Mouse (Mus musculus) mouse embryonic stem cell (cell line): ENCODE measurements around the gene Unc5c.

ENCODE experiments used
- in situ Hi-C, 2 experiments: fragments of 300-500 bp; cut with MboI; formaldehyde crosslinking; loops; 1 replicate in 1 of 2; 3 replicates in 1 of 2; pipeline ENCODE4 v1.14.3; 2019 to 2020; ENCODE audit warnings: low sequenced_read_pairs in 2 of 2, low pct_unique_long_range_greater_than_20kb in 1 of 2, mixed read lengths in 1 of 2; ENCODE audit not compliant: unreplicated experiment in 1 of 2

Gene Unc5c

DNA sequence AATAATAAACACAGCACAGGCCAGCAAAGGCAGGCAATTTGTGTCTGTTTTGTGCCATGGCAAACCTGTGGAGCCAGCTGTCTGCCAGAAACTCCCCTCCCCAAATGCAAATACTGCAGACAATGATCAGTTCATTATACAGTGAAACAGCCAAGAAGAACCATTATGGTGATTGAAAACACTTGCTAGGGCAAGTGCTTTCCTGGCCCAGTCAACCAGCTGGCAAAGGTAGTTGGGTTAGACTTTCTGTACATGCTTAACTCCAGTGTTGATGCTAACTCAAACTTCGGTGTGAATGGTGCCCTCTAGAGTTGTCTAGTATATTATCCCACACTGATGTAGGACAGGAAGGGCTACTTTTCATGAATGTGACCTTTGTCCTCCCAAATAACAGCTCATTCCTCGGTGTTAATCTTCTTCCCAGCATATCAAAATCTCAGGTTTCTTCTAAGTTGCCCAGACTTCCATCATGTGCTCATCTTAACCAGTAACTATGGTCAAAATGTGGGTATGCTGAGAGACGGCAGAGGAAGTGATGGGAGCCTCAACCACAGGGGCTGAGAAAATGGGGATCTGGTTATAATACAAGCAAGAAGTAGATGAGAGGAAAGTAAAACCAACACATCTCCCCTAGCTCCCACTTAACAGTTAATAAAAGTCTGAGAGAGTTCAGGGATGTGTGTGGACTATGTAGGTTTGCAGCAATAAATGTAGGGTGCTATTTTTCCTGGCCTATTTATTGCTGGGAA, 194.2 kb downstream of the Unc5c start:
- in situ Hi-C loops = no loop called here

DNA sequence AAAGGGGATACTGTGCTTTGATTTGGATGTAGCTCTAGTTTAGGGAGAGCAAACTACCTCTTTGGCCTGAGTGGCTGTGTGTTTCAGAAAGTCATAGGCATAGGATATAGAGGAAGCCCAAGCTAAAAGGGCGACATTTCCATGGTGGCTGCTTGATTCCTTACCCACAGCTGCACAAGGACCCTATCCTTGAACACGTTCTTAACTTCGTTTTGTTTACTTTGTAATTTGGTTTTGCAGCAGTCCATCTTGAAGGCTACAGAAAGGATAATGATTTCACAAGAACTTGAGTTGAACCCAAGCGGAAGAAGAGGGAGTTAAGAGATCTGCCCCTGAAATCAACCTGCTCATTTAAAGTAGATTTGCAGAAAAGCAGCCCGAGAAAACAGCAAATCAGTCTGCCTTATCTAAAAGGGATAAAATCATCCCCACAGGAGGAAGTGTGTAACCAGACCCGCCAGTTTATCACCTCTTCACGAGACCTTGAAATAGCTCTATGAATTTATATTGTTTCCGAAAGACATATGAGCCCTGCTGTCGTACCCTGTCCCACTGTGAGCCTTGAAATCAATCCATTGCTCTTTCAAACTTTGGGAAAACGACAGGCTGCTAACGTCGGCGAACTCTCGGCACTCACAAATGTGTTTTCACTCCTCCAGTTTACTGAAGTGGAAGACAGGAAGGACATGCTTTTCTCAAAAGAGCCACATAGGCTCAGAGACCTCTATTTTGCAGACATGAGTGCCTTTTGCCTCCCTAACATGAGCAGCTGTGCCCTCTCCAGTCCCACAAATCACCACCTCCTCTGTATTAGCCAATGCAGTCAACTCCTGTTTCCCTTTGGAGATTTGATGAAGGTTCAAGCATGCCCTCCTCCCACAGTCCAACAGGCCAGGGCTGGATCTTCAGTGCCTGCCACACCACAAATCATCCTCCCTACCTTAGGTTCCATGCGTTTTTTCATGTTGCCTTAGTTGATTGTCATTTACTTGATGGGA, 195.3 kb downstream of the Unc5c start:
- in situ Hi-C loops = no loop called here

- in situ Hi-C loops = no loop called here
Observed at GRCm38 (mm10) chr3:141689113-141689512, 224.1 kb downstream of the Unc5c start.

DNA sequence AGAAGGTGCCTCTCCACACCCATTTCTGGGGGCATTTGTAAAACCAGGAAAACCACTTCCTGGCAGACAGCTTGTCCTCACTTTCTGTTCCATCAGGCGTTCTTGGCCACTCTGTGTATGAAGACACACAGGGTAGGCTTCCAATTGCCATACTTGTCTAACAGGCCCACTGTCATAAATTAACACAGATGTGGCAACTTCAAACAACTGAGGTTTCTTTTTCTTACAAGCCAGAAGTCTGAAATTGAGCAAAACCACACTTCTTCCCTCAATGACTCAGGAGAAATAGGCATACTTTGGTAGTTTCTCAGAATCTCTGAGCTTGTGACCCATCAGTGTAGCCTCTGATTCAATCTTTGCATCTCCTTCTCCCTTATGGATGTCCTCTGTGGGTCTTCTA, 225.7 kb downstream of the Unc5c start:
- in situ Hi-C loops = no loop called here

DNA sequence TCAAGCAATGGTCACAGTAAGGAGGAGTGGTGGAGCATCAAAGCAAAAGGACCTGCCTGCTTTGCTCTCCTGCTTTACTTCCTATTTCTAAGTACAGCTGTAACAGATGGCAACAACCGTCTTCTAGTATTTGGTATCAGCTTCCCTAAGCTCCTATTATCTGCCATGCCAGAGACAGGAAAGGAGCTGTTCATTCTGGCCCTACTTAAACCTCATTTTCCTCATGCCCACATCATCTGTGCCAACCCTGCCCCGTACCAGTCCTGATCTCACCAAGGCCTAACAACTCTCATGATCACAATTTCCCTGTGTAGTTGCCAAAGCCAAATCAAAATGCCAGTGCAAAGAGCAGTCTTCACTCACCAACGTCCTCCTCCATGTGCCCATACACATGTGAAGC, 226.4 kb downstream of the Unc5c start:
- in situ Hi-C loops = no loop called here

DNA sequence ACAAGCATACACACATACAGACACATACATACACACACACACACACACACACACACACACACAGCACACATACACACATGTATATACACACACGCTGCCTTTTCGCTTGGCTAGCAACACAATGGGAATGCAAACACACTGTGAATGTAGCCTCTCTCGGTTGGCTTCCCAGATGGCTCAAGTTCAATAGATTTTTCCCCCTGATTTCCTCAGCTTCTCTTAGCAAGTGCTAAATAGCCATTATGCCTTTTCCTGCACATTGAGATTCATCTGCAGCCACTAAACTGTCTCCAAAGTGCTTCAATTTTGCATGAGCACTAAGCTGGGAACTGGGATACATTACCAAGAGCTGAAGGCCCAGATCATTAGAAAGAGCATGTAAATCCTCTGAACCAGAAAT, 226.8 kb downstream of the Unc5c start:
- in situ Hi-C loops = no loop called here

DNA sequence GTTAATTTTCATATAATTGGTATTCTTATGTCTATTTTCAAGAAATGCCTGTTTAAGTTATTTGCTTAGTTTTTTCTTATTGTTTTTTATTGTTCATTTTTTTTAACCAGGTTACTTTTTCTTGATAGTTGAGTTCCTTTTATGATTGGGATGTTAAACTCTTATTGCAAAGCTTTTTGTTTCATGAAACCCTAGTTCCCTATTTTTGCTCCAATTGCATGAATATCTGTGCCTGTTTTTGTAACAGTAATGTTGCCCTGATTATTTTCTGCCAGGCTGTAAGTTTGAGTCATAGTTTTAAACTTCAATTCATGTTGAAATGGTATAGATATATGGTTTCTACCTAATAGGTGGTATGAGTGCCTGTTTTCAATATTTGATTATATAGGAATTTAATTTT, 234.2 kb downstream of the Unc5c start:
- in situ Hi-C loops = no loop called here

- in situ Hi-C loops = no loop called here
Observed at GRCm38 (mm10) chr3:141701381-141701909, 236.4 kb downstream of the Unc5c start.

GRCm38 (mm10) chr3:141711601-141712000, 246.6 kb downstream of the Unc5c start:
- in situ Hi-C loops = no loop called here

GRCm38 (mm10) chr3:141716371-141716770, 251.4 kb downstream of the Unc5c start:
- in situ Hi-C loops = no loop called here

GRCm38 (mm10) chr3:141719050-141719449, 254.0 kb downstream of the Unc5c start:
- in situ Hi-C loops = no loop called here

DNA sequence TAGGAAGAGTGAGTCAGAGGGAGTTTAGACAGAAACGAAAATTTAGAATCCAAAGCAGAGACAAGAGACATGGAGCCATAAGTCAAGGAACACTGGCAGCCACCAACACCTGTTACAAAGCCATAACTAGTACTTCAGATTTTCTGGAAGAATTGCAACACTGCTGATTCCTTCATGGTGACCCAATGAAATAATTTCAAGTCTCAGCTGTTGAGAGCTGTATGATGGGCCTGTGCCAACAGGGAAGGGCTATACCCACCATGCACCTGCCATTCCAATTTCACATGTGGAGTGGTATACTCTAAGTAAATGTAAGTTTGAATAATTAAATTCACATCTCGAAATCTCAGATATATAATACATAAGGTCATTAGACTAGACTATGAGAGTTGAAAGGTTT, 259.5 kb downstream of the Unc5c start:
- in situ Hi-C loops = no loop called here

GRCm38 (mm10) chr3:141725432-141725831, 260.4 kb downstream of the Unc5c start:
- in situ Hi-C loops = no loop called here

GRCm38 (mm10) chr3:141733844-141734243, 268.8 kb downstream of the Unc5c start:
- in situ Hi-C loops = no loop called here

GRCm38 (mm10) chr3:141735285-141735684, 270.3 kb downstream of the Unc5c start:
- in situ Hi-C loops = no loop called here

- in situ Hi-C loops = no loop called here
Observed at GRCm38 (mm10) chr3:141745322-141745721, 280.3 kb downstream of the Unc5c start.

GRCm38 (mm10) chr3:141748694-141749381, 283.8 kb downstream of the Unc5c start:
- in situ Hi-C loops = no loop called here

- in situ Hi-C loops = no loop called here
Observed at GRCm38 (mm10) chr3:141752172-141752571, 287.2 kb downstream of the Unc5c start.

DNA sequence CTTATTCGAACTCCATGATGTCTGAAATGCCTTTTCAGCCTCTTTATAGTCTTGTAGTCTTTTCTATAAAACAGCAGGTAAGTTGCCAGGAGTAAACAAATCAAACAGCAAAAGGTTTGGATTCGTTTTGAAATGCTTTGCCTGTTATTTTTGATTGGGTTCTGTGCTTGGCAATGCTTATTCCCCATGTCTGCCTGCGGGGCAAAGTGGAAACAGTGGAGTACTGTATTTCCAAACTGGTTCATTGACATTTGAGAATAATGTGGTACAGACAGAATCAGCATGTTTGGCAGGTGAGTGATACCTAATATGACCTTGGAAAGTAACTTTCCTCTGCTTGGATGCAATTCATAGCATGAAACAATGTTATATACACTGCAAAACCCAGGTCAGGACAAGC, 292.2 kb downstream of the Unc5c start:
- in situ Hi-C loops = no loop called here
